31 mouse cellular contexts compared by ENCODE assay signal in the genomic region with DNA sequence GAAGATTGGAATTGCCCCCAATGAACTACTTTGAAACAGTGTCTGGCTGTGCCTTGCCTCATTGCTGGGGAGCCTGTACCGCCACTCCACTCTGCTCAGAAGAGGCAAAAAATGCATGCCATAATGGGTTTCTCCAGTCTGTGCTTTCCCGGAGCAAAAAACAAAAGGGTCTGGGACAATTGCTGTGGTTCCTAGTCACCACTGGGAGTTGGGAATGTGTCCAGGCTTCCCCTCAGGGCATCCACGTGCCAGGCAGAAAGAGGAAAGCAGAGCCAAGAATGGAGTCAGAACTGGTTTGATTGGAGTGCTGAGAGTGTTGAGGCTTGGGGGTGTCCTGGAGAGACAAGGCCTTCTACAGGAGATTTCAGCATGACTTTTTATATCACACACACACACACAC.
DNase-seq lines count a peak whose midpoint lies in the region; ATAC-seq and TF ChIP-seq lines count a peak whose summit lies in the region.
"Had no signal": no experiment of that assay in that cellular context is flagged by ENCODE, and none has a peak within 500 bp of the region (broad histone marks: within the 10 kb centered on the region; RNA-seq: fewer than 3 reads in every experiment).

No protein-coding gene starts in this region.

- H3K27me3 ChIP-seq in hindbrain, postnatal 0 days (ENCODE audit: insufficient read depth, low read length), result no peaks in the 10 kb centered on the region
- no peaks in the 10 kb centered on the region for H3K27me3 ChIP-seq in hindbrain, embryonic 14.5 days (ENCODE audit: control insufficient read depth, insufficient read depth, low read length)
- H3K27me3 ChIP-seq: CH12.LX; embryonic facial prominence, embryonic 13.5 days; forebrain, embryonic 12.5 days; heart, embryonic 13.5 days; hindbrain, embryonic 15.5 days; intestine, embryonic 15.5 days had no signal

- no peaks in the 10 kb centered on the region for H3K36me3 ChIP-seq in hindbrain, postnatal 0 days (ENCODE audit: insufficient read depth, low read length)
- H3K36me3 ChIP-seq in hindbrain, embryonic 14.5 days (replicated peaks; ENCODE audit: control insufficient read depth, insufficient read depth), result no peaks in the 10 kb centered on the region
- H3K36me3 ChIP-seq: embryonic facial prominence, embryonic 10.5 days; embryonic facial prominence, embryonic 13.5 days; forebrain, embryonic 12.5 days; G1E; heart, embryonic 10.5 days; heart, embryonic 13.5 days; hindbrain, embryonic 15.5 days; intestine, embryonic 15.5 days had no signal

- no peak overlapping the region for H3K9ac ChIP-seq in hindbrain, postnatal 0 days (replicated peaks; ENCODE audit: low read length)
- H3K9ac ChIP-seq in hindbrain, embryonic 14.5 days, result no peak overlapping the region
- H3K9ac ChIP-seq: embryonic facial prominence, embryonic 13.5 days; forebrain, embryonic 12.5 days; heart, embryonic 13.5 days; hindbrain, embryonic 15.5 days; intestine, embryonic 15.5 days had no signal

- no peak for TF ChIP-seq POLR2A in brain, embryonic 14.5 days (IDR thresholded peaks at IDR 0.05; ENCODE audit: borderline replicate concordance, extremely low read depth, insufficient read depth, insufficient read length, poor library complexity, severe bottlenecking)

- TF ChIP-seq CTCF in hindbrain, postnatal 0 days (IDR thresholded peaks at IDR 0.05; ENCODE audit: low read depth), result no peak
- TF ChIP-seq CTCF in brain, embryonic 14.5 days (IDR thresholded peaks at IDR 0.05; ENCODE audit: borderline replicate concordance, extremely low read depth, insufficient read depth, insufficient read length), result no peak

- no peaks in the 10 kb centered on the region for H3K4me1 ChIP-seq in hindbrain, postnatal 0 days (ENCODE audit: insufficient read depth, low read length)
- H3K4me1 ChIP-seq in hindbrain, embryonic 14.5 days (replicated peaks; ENCODE audit: control insufficient read depth, insufficient read depth, low read length), result no peaks in the 10 kb centered on the region
- H3K4me1 ChIP-seq: embryonic facial prominence, embryonic 10.5 days; embryonic facial prominence, embryonic 13.5 days; forebrain, embryonic 12.5 days; heart, embryonic 10.5 days; heart, embryonic 13.5 days; hindbrain, embryonic 15.5 days; intestine, embryonic 15.5 days had no signal

- no peaks in the 10 kb centered on the region for H3K9me3 ChIP-seq in hindbrain, postnatal 0 days (ENCODE audit: low read length)
- no peaks in the 10 kb centered on the region for H3K9me3 ChIP-seq in hindbrain, embryonic 14.5 days (ENCODE audit: control insufficient read depth, low read length)
- H3K9me3 ChIP-seq: embryonic facial prominence, embryonic 10.5 days; embryonic facial prominence, embryonic 13.5 days; forebrain, embryonic 12.5 days; heart, embryonic 10.5 days; heart, embryonic 13.5 days; hindbrain, embryonic 15.5 days; intestine, embryonic 15.5 days had no signal

- ATAC-seq in hindbrain, postnatal 0 days, result no peak
- ATAC-seq in hindbrain, embryonic 14.5 days (ENCODE audit: low FRiP score), result no peak
- ATAC-seq: activated CD4-positive, CD25-positive, alpha-beta regulatory T cell, adult 4 months; intestine, embryonic 15.5 days had no signal

- H3K27ac ChIP-seq in hindbrain, postnatal 0 days, result no peak overlapping the region
- H3K27ac ChIP-seq in hindbrain, embryonic 14.5 days, result no peak overlapping the region
- H3K27ac ChIP-seq: embryonic facial prominence, embryonic 10.5 days; embryonic facial prominence, embryonic 13.5 days; forebrain, embryonic 12.5 days; heart, adult 2 months; heart, embryonic 10.5 days; heart, embryonic 13.5 days; hindbrain, embryonic 15.5 days; intestine, embryonic 15.5 days had no signal

- DNase-seq in cerebellum, postnatal 14 days, result peak; percentile 34 to 57
- no peak for DNase-seq in cerebellum, adult 8-10 months
- peak; percentile 34 for DNase-seq in hindbrain, postnatal 0 days (ENCODE audit: low spot score)
- no peak for DNase-seq in hindbrain, embryonic 14.5 days (ENCODE audit: low spot score)
- peak; percentile 54 for DNase-seq in Muller cell, postnatal 12 days (ENCODE audit: inconsistent ontology term)
- peak; percentile 66 for DNase-seq in brain, embryonic 14.5 days (ENCODE audit: low read depth)
- DNase-seq in thymus, postnatal 0 days (ENCODE audit: low spot score), result no peak
- DNase-seq: adrenal gland, adult 8-10 months; adrenal gland, postnatal 25 days; B cell, adult 2 months; cerebellum, adult 11 months; cerebellum, adult 2 months; cerebellum, postnatal 36 days; embryo, embryonic 11 days; gastrocnemius, postnatal 10 days; gastrocnemius, postnatal 36 days; heart, adult 2 months; heart, postnatal 14 days; heart, postnatal 4 days; kidney, adult 11 months had no signal

- no peak overlapping the region for H3K4me3 ChIP-seq in hindbrain, postnatal 0 days (ENCODE audit: low read length)
- H3K4me3 ChIP-seq in hindbrain, embryonic 14.5 days (replicated peaks; ENCODE audit: low read length), result no peak overlapping the region
- H3K4me3 ChIP-seq: embryonic facial prominence, embryonic 10.5 days; embryonic facial prominence, embryonic 13.5 days; erythroblast, embryonic 14.5 days; forebrain, embryonic 12.5 days; heart, adult 2 months; heart, embryonic 10.5 days; heart, embryonic 13.5 days; hindbrain, embryonic 15.5 days; intestine, embryonic 15.5 days had no signal

- H3K4me2 ChIP-seq in hindbrain, postnatal 0 days (ENCODE audit: low read depth, low read length), result no peak overlapping the region
- no peak overlapping the region for H3K4me2 ChIP-seq in hindbrain, embryonic 14.5 days (replicated peaks)
- H3K4me2 ChIP-seq: embryonic facial prominence, embryonic 13.5 days; forebrain, embryonic 12.5 days; heart, embryonic 13.5 days; hindbrain, embryonic 15.5 days; intestine, embryonic 15.5 days had no signal

- WGBS in hindbrain, postnatal 0 days, result 38% methylated on average over 3 of the region's 3 CpGs
- WGBS in hindbrain, embryonic 14.5 days, result 69% methylated on average over 3 of the region's 3 CpGs

Comparison
In these comparisons a context has a peak if more than half of its experiments do, and no peak if none do; other contexts are left out.
1. DNase-seq: peak in cerebellum, postnatal 14 days (2 of 2), hindbrain, postnatal 0 days (single experiment), Muller cell, postnatal 12 days (single experiment) and brain, embryonic 14.5 days (single experiment); none in cerebellum, adult 8-10 months (single experiment), hindbrain, embryonic 14.5 days (single experiment) and thymus, postnatal 0 days (single experiment).